Mouse (Mus musculus) lung, adult 2 months (tissue): ENCODE measurements around the gene Rraga.

Experiments used
- CTCF ChIP-seq: fragments of 200-500 bp; IDR thresholded peaks from 2 replicates; pipeline ENCODE4 v1.5.1; 2011; ENCODE audit warnings: mild to moderate bottlenecking, low read length, control low read depth; ENCODE audit not compliant: insufficient read depth
- POLR2A ChIP-seq: fragments of 200-500 bp; IDR thresholded peaks from 2 replicates; pipeline ENCODE4 v1.6.1; 2011; ENCODE audit warnings: low read depth, mild to moderate bottlenecking, control low read depth, low read length, borderline replicate concordance; ENCODE audit errors: extremely low read depth

- TF ChIP-seq POLR2A (no peak), CTCF (no peak)
These were observed 18.1 kb upstream of the Rraga start for GRCm38 (mm10) chr4:86557371-86557770.
